Mouse (Mus musculus) gonadal fat pad, adult 2 months (tissue): Measurements from ENCODE around the gene Esyt1. TPM values are rescaled to one million over a fixed set of nuclear protein-coding genes. Genes with fewer than 3 reads are reported as not detected.
"Not testable (repeated sequence)": the region's sequence is repeated elsewhere in the genome, so short reads cannot be mapped to it uniquely, and the experiment has no call there.

ENCODE experiments used
- DNase-seq: peaks from one replicate; pipeline ENCODE4 v3.0.0-alpha.2; 2012; ENCODE audit warnings: low read depth
- polyA plus RNA-seq: library from polyadenylated mRNA; depleted of rRNA; stranded (reverse); fragments of >200 nt; gene quantifications from 2 replicates; pipeline ENCODE4 v1.2.3, GENCODE M21; 2012

Gene Esyt1
- polyA plus RNA-seq, 1 experiment: 140 TPM

DNA sequence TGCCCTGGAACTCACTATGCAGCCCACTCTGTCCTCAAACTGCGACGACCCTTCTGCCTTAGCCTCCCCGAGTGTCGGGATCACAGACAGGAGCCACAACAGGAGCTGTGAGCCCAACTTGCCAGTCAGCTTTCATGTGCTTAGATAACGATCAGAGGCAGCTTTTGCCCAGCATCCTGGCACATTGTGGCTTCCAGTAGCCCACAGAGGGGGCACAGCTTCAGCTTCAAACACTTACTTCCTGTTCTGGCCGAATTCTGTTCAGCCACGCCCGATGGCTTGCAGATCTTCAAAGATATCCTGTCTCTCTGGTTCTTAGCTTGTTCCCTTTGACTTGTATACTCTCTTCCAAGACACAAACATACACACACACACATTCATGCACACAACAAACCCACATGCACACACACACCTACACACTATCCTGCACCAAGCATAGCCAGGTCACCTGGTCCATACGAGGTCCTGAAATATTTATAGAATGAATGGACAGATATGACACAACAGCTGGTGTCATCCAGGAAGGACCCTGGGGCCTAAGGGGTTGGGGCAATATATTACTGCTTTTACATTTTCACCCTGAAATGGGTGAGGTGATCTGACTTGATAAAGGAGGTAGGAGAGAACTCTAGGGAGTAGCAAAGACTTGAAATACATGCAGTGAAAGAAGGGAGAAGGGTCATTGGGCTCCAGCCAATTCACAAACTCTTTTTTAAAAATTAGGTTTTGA lies 20.9 kb downstream of the Esyt1 start:
- DNase-seq: no peak

- DNase-seq: no peak
These were observed 21.7 kb downstream of the Esyt1 start for GRCm38 (mm10) chr10:128504012-128504411.

DNA sequence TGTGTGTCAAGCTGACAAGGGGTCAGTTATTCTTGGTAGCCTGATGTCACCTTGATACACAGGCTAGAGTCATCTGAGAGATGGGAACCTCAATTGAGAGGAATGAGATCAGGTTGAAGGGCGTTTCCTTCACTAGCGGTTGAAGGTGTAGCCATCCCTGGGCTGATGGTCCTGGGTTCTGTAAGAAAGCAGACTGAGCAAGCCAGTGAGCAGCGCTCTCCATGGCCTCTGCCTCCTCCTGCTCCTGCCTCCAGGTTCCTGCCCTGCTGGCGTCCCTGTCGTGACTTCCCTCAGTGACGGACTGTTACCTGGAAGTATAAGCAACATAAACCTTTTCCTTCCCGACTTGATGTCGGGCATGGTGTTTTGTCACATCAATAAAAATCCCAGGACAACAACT lies 22.1 kb downstream of the Esyt1 start:
- no peak for DNase-seq

DNA sequence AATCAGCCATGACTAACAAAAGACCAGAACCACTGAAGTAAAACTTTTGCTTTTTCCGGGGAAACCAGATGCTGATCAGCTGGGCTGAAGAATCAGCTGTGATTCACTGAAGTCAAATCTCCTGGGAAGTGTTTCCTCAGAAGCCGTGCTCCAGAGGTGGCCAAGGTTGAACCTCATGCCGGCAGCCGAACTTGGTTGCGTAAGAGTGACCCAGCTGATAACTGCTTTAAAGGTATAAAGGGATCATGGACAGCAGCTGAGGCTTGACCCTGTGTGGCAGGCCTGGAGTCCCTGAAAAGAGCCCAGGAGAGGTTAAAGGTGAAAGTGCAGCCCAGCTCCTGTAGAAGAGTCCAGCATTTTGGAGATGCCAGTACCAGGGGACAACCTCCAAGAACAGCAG lies 23.3 kb downstream of the Esyt1 start:
- DNase-seq: no peak

DNA sequence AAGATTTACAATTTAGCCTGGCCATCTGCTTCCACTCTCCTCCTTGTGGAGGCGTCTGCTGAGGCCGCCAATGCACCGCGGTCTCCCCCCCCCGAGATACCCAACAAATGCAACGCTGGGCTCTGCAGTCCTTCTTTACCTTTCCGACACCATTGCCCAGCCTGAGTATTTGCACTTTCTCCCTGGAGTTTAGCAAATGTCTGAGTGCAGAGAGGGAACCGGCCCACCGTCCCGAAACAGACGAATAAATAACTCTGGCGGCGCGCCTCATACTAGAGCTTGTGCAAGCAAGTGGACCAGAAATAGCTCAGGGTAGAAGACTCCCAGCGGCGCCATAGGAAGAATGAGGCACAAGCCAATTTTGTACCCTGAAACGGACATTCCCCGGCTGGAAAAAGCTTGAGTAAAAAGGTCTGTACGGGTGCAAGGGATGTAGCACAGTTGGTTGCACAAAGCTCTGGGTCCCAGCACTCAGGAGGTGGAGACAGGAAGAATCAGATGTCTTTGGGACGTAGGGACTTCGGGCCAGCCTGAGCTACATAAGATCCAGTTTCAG lies 26.5 kb downstream of the Esyt1 start:
- no peak for DNase-seq

- no peak for DNase-seq
These were observed 27.1 kb downstream of the Esyt1 start, which contains the start of gene Myl6b for GRCm38 (mm10) chr10:128498590-128498989. TSS of gene Myl6b (minus strand) at chr10:128498685.

- no peak for DNase-seq
These were observed 28.4 kb downstream of the Esyt1 start for GRCm38 (mm10) chr10:128497134-128497737.

- no peak for DNase-seq
These were observed 29.1 kb downstream of the Esyt1 start for GRCm38 (mm10) chr10:128496509-128497077.

DNA sequence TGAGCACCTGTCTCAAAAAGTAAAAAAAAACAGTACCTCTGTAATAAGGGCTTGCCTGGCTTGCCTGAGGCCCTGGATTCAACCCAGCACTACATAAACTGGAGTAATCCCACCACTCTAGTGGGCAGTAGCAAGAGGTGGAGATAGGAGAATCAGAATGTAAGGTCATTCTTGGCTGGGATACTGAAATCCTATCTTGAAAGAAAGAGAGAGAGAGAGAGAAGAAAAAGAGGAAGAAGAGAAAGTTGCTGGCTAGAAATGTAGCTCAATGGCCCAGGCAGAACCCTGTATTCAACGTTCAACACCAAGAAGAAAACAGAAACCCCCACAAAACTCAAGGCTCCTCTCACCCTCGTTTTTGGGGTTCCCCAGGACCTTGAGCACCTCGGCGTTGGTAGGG lies 29.8 kb downstream of the Esyt1 start:
- DNase-seq: no peak

GRCm38 (mm10) chr10:128495270-128495669 lies 30.4 kb downstream of the Esyt1 start:
- DNase-seq: no peak

DNA sequence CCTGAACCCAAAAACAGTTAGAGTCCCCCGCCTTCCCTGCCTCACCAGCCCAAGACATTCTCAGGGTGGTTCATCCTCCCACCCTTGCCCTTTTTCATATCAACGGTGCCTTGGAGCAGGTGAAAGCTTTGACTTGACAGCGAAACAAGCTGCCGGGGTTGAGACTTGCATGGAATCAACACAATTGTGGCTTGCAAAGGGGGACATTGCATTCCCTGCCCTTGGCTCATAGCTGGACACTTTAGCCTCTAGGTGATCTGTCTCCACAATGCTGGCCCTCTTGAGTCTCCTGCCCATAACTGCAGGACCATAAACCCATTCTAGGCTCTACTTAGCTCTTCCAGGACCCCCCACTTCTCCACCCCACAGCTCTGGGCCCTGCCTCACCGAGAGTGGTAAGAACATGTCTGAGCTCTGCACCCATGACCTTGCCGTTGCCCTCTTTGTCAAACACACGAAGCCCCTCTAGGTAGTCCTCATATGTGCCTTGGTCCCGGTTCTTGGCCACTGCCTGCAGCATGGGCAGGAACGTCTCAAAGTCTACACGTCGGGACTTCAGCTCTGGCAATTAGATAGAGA lies 30.9 kb downstream of the Esyt1 start:
- DNase-seq: no peak

- no peak for DNase-seq
These were observed 31.7 kb downstream of the Esyt1 start, which contains the start of gene Myl6 for GRCm38 (mm10) chr10:128493695-128494666. TSS of gene Myl6 (minus strand) at chr10:128494145.

- no peak for DNase-seq
These were observed 32.4 kb downstream of the Esyt1 start for GRCm38 (mm10) chr10:128493319-128493694.

GRCm38 (mm10) chr10:128492633-128493311 lies 32.9 kb downstream of the Esyt1 start:
- no peak for DNase-seq

DNA sequence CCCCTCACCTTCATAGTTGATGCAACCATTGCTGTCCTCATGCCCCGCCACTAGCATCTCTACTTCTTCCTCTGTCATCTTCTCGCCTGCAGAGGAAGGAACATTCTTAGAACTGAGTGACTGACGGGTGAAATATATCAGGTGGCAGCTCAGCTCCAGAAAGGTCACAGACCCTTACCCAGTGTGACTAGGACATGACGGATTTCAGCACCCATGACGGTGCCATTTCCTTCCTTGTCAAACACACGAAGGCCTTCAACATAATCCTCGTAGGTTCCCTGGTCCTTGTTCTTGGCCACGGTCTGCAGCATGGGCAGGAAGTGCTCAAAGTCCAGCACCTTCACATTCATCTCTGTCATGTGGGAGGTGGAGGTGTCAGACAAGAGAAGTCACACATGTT lies 33.6 kb downstream of the Esyt1 start:
- DNase-seq: not testable (repeated sequence)

DNA sequence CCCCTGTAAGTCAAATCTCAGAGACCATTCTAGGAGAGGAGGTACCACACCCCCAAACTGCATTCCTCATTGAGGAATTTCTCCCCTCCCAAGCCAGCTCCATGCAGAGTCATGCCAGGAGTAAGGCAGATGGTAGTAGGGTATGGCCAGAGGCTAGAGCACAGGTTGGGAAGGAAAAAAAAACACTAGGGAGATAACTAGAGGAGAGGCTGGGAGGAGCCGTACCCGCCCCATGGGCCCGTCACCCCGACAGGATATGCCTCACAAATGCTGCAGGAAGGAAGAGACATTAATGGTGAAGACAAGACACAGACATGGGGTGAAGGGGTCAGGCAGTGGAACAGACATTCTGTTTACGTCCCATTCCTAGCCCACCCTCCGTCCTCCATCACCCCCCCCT lies 34.2 kb downstream of the Esyt1 start:
- DNase-seq: no peak

DNA sequence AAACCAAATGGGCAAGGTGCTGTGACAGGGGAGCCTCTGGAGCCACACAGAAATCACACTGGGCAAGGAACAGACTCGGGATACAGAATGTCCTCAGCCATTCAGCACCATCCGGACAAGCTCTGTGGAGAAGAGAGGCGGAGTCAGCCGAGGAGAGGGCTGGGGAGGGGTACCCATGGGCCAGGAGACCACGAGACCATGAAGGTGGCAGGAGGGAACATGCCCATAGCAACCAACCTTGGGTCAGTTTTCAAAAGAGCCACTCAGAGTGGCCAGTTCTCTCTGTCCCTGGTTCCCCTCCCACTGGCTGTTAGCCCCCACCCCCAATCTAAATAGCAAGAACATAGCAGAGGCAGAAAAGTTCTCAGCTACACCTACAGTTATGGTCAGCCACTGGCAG lies 34.8 kb downstream of the Esyt1 start:
- no peak for DNase-seq

DNA sequence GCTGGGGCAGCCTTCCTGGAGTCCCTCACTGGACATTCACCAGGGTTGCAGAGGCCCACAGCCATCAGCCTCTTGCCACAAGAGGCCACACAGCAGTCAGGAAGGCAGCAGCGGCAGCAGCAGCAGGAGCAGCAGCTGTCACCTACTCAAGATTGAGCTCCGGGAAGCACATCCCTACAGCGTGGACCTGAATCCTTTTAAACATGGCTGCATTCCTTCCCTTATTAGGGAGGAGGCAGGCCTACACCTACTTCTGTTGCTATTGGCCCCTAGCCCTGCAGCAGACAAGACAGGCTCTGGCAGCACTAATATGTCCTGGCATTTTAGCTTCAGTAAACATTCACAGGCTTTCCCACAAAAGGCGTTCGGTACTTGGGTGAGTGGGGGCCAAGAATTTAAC lies 35.4 kb downstream of the Esyt1 start:
- no peak for DNase-seq

DNA sequence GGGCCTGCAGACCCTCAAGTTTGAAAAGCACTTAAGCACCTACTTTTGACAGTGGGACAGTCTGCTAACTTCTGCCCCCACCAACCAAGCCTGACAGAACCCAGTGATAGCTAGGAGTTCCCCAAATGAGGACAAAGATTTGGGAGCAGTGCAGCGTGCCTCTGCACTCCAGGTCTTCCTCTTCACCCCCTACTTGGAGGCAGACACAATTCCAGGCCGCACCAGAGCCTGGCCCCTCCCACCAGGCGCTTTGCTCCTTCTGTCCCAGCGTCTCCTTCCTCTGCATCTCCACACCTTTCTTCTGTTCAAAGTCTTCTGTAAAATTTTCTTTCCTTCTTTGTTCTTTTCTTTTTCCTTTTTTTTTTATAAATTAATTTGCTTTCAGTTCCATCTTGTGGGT lies 35.9 kb downstream of the Esyt1 start:
- no peak for DNase-seq

- DNase-seq: no peak
These were observed 36.3 kb downstream of the Esyt1 start for GRCm38 (mm10) chr10:128489380-128489779.

DNA sequence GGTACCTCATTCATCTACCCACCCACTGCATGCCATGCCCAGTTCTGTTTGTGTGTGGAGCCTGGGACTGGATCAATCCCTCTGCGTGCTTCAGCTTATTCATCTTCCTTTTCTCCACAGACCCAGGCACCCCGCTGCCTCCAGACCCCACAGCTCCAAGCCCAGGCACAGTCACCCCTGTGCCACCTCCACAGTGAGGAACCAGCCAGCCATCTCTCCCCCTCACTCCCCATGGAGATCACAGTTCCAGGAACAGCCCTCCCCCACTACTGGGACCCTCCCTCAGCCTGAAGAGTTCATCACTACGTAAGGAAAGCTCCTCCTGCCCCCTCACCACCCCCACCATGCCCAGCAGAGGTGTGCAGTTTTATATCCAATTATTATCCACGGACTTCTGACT lies 36.9 kb downstream of the Esyt1 start:
- DNase-seq: no peak
